16 mouse cellular contexts compared by ENCODE assay signal in the genomic region with DNA sequence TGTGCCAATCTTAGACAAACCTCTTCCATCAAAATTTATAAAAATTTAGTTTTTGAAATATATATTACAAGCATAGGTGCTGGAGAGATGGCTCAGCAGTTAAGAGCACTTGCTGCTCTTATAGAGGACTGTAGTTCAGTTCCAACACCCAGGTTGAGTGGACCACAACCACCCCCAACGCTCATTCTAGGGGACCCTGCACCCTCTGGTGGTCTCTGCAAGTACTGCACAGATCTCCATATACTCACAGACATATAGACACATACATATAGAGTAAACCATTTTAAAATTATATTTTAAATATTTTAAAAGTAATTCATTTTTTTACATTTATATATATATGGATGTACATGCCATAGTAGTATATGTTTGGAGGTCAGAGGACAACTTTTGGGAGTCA. TPM values are rescaled to one million over a fixed set of nuclear protein-coding genes. Genes with fewer than 3 reads are reported as not detected.
A peak's percentile ranks its signal among the peaks of the same experiment; 100 is the strongest.
DNase-seq lines count a peak whose midpoint lies in the region; ATAC-seq and TF ChIP-seq lines count a peak whose summit lies in the region.
"Had no signal": no experiment of that assay in that cellular context is flagged by ENCODE, and none has a peak within 500 bp of the region (broad histone marks: within the 10 kb centered on the region; RNA-seq: fewer than 3 reads in every experiment).

No protein-coding gene starts in this region.

- DNase-seq in gastrocnemius, adult 2 months: no peak
- no peak for DNase-seq in gastrocnemius, postnatal 4 days (ENCODE audit: low spot score in 2 of 2)
- no peak for DNase-seq in liver, embryonic 14.5 days (ENCODE audit: low read depth in 3 of 3, low spot score in 3 of 3)
- DNase-seq in liver (no peak), A20 (ENCODE audit: low read depth, low spot score) (peak; percentile 11), R1 (ENCODE audit: low read depth, low spot score) (peak; percentile 54)
- DNase-seq in cerebellum, adult 11-12 months: no peak
- DNase-seq: adrenal gland, postnatal 25 days; cerebellum, adult 11 months; layer of hippocampus, postnatal 36 days had no signal

- no peaks in the 10 kb centered on the region for H3K9me3 ChIP-seq in liver, embryonic 14.5 days (ENCODE audit: control insufficient read depth, low read length)
- H3K9me3 ChIP-seq: embryonic facial prominence, embryonic 15.5 days; heart, embryonic 13.5 days; limb, embryonic 13.5 days had no signal

- no peak overlapping the region for H3K27ac ChIP-seq in gastrocnemius, adult 2 months
- H3K27ac ChIP-seq in liver, embryonic 14.5 days: no peak overlapping the region
- H3K27ac ChIP-seq: embryonic facial prominence, embryonic 15.5 days; heart, embryonic 13.5 days; limb, embryonic 13.5 days; macrophage had no signal

- H3K36me3 ChIP-seq in liver, embryonic 14.5 days (replicated peaks; ENCODE audit: control insufficient read depth, insufficient read depth, low read depth): no peaks in the 10 kb centered on the region
- H3K36me3 ChIP-seq: embryonic facial prominence, embryonic 15.5 days; limb, embryonic 13.5 days had no signal

- intact Hi-C loops in gastrocnemius, adult 2 months (cut with DNase I): no loop called here

- H3K9ac ChIP-seq in liver, embryonic 14.5 days (replicated peaks): no peak overlapping the region
- H3K9ac ChIP-seq: embryonic facial prominence, embryonic 15.5 days; heart, embryonic 13.5 days; limb, embryonic 13.5 days had no signal

- no peak for ATAC-seq in liver, embryonic 14.5 days (ENCODE audit: insufficient read depth)
- no peak for ATAC-seq in megakaryocyte-erythroid progenitor cell, adult 5-6 weeks (replicated peaks; ENCODE audit: low FRiP score, low TSS enrichment, poor library complexity, severe bottlenecking)
- ATAC-seq: forebrain, embryonic 14.5 days had no signal

- TF ChIP-seq CTCF in gastrocnemius, adult 2 months (IDR thresholded peaks at IDR 0.05): peak; percentile 44
- peak; percentile 29; the same call in 1 of the 2 replicates for TF ChIP-seq CTCF in liver, embryonic 14.5 days (IDR thresholded peaks at IDR 0.05; ENCODE audit: low read depth)

- no peak for TF ChIP-seq EP300 in liver, embryonic 14.5 days (IDR thresholded peaks at IDR 0.05; ENCODE audit: low read depth)

- H3K27me3 ChIP-seq in liver, embryonic 14.5 days (ENCODE audit: control insufficient read depth, insufficient read depth, low read length): no peaks in the 10 kb centered on the region
- H3K27me3 ChIP-seq: embryonic facial prominence, embryonic 15.5 days; heart, embryonic 13.5 days; limb, embryonic 13.5 days had no signal

- H3K4me2 ChIP-seq in liver, embryonic 14.5 days (ENCODE audit: low read depth): no peak overlapping the region
- H3K4me2 ChIP-seq: embryonic facial prominence, embryonic 15.5 days; heart, embryonic 13.5 days; limb, embryonic 13.5 days had no signal

- H3K4me1 ChIP-seq in liver, embryonic 14.5 days (replicated peaks; ENCODE audit: control insufficient read depth in 2 of 2, insufficient read depth in 2 of 2, low read length in 1 of 2): no peaks in the 10 kb centered on the region

- H3K4me3 ChIP-seq in gastrocnemius, adult 2 months: no peak overlapping the region
- H3K4me3 ChIP-seq in liver, embryonic 14.5 days (ENCODE audit: insufficient read depth in 1 of 2, low read depth in 2 of 2, low read length in 2 of 2): no peak overlapping the region
- H3K4me3 ChIP-seq: embryonic facial prominence, embryonic 15.5 days; heart, embryonic 13.5 days; limb, embryonic 13.5 days had no signal

- WGBS in liver, embryonic 14.5 days (ENCODE audit: insufficient replicate concordance): 62% methylated on average over 1 of the region's 1 CpGs

RNA-seq across cellular contexts. Expression of a gene that starts 41.9 kb away (rescaled TPM):
- total RNA-seq in gastrocnemius, adult 2 months (2021): 1 to 10 TPM; 1.9 to 2.1 TPM
- 1 to 10 TPM; 1.9 to 2.8 TPM for total RNA-seq in gastrocnemius, postnatal 4 days (2021)
- 1.9 and 2.6 TPM in 2 replicates for polyA plus RNA-seq in liver, embryonic 14.5 days (2012; rRNA removed)
- polyA plus RNA-seq in liver, embryonic 14.5 days (2014; fragmentation: Nextera tagmentation; extraction: Ambion mirVana): 4.3 and 4.5 TPM in 2 replicates
- 1.5 and 1.9 TPM in 2 replicates for total RNA-seq in megakaryocyte-erythroid progenitor cell, adult 5-6 weeks (2014; fragmentation: Nextera tagmentation)
- 0.30 and 0.75 TPM in 2 replicates for total RNA-seq in megakaryocyte-erythroid progenitor cell, adult 5-6 weeks (2017)

RNA-seq across cellular contexts. Expression of a gene that starts 58.9 kb away (rescaled TPM):
- 100 to 1,000 TPM; 393 to 501 TPM for total RNA-seq in gastrocnemius, adult 2 months (2021)
- 100 to 1,000 TPM; 808 to 874 TPM for total RNA-seq in gastrocnemius, postnatal 4 days (2021)
- polyA plus RNA-seq in liver, embryonic 14.5 days (2012; rRNA removed): 885 and 1,231 TPM in 2 replicates
- 593 and 603 TPM in 2 replicates for polyA plus RNA-seq in liver, embryonic 14.5 days (2014; fragmentation: Nextera tagmentation; extraction: Ambion mirVana)
- total RNA-seq in megakaryocyte-erythroid progenitor cell, adult 5-6 weeks (2014; fragmentation: Nextera tagmentation): 3,729 and 3,811 TPM in 2 replicates
- total RNA-seq in megakaryocyte-erythroid progenitor cell, adult 5-6 weeks (2017): 1,714 and 1,757 TPM in 2 replicates

Comparison
In these comparisons a context has a peak if more than half of its experiments do, and no peak if none do; other contexts are left out.
1. DNase-seq: peak in A20 (single experiment) and R1 (single experiment); none in gastrocnemius, adult 2 months (single experiment), gastrocnemius, postnatal 4 days (0 of 2), liver, embryonic 14.5 days (0 of 3), liver (single experiment) and cerebellum, adult 11-12 months (single experiment).